Mouse (Mus musculus) telencephalon, adult 2 months (tissue): ENCODE data around the gene Inf2.

ENCODE experiments used
- DNase-seq: peaks from one replicate; pipeline ENCODE4 v3.0.0-alpha.2; 2011; ENCODE audit warnings: low read depth, low spot score

Inf2 gene

GRCm38 (mm10) chr12:112588426-112589256, at the start of gene Inf2:
Gene Inf2 (plus strand): TSS chr12:112588784.
- DNase-seq = no peak

DNA sequence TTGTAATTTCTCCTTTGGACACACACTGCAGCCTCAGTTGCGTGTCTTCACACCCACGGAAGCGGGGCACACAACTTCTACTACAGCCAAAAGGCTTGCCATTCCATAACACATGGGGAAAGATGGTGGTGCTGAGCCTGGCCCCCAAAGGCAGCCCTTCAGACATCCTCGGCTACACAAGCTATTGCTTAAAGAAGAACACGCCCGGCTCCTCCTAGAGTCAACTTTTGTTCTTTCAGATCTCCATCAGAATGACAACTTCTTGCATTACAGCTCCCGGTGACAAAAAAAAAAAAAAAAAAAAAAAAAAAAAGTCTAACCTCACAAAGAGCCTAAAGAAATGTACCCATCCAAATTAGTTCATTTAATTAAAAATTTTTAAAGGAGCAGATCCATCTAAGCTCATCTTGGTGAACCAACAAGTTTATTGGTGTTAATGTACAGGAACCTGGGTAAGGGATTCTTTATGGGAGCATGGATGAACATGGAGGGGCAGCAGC, 49.1 kb upstream of the Inf2 start:
- DNase-seq = no peak

DNA sequence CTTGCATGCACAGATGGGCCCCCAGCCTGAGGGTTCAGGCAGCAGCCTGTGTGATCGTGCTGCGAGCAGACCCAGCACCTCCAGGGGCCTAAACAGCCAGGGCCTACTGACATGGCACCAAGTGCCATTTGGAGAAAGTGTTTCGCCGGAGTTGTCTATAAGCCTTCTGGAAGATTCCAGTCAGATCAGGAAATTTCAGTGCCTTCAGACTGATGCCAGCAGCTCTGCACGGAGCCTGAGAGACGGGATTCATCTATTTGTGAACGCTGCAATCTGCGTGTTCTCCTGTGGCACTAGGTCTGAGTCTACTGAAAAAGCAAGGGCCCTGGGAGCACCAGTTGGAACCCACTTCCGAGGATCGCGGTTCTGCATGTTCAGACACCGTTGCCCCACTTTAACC, 48.3 kb upstream of the Inf2 start:
- DNase-seq = no peak

GRCm38 (mm10) chr12:112541483-112542091, 47.0 kb upstream of the Inf2 start:
- no peak for DNase-seq

- no peak for DNase-seq
Measured at GRCm38 (mm10) chr12:112542257-112542919, 46.2 kb upstream of the Inf2 start.

DNA sequence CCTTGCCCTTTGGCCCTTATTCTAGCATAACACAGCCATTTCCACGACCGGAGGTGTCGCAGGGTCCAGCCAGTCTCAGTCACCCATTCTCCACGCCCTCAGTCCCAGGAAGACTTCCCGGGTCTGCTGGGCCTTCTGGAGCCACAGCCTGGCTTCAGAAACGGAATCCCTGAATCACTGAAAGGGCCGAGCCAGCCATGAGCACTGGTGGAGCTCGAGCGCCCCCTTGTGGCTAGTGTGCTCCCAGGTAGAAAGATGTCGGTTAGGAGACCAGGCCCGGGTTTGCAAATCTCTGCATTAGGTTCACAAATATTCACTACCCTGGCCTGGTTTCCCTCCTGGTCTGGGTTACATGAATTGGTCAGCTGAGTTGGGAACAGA, 45.7 kb upstream of the Inf2 start:
- DNase-seq = peak; percentile 58

- DNase-seq = no peak
Measured at GRCm38 (mm10) chr12:112543941-112544340, 44.6 kb upstream of the Inf2 start.

- no peak for DNase-seq
Measured at GRCm38 (mm10) chr12:112544946-112545701, 43.5 kb upstream of the Inf2 start.

- DNase-seq = no peak
Measured at GRCm38 (mm10) chr12:112546110-112546509, 42.5 kb upstream of the Inf2 start.

- no peak for DNase-seq
Measured at GRCm38 (mm10) chr12:112549287-112549686, 39.3 kb upstream of the Inf2 start.

DNA sequence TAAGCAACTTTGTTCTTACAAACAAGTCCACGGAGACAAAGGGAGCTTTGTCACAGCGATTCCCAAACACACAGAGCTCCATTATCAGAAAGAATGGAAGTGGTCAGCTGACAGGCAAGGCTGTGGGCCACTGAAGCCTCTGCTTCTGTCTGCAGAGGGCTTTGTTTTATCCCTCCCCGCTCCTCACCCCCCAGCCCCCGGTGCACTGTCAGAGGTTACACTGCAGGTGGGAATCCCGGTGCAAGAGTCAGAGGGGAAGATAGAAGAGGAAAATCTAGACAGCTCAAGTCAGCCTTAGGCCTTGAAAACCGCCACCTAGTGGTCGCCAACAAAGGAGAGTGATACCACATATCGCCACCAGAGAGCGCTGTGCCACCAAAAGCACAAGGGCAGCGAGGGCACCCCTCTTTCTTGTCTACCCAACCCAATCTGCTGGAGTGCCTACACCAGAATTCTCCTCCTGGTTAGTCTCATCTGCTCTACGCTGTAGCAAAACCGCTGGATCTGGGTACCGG, 36.7 kb upstream of the Inf2 start:
- peak; percentile 91 for DNase-seq

- DNase-seq = no peak
Measured at GRCm38 (mm10) chr12:112552520-112552919, 36.1 kb upstream of the Inf2 start.

GRCm38 (mm10) chr12:112554900-112555299, 33.7 kb upstream of the Inf2 start:
- DNase-seq = no peak

GRCm38 (mm10) chr12:112556531-112557060, 32.0 kb upstream of the Inf2 start:
- DNase-seq = no peak

GRCm38 (mm10) chr12:112557219-112557618, 31.4 kb upstream of the Inf2 start:
- DNase-seq = no peak

DNA sequence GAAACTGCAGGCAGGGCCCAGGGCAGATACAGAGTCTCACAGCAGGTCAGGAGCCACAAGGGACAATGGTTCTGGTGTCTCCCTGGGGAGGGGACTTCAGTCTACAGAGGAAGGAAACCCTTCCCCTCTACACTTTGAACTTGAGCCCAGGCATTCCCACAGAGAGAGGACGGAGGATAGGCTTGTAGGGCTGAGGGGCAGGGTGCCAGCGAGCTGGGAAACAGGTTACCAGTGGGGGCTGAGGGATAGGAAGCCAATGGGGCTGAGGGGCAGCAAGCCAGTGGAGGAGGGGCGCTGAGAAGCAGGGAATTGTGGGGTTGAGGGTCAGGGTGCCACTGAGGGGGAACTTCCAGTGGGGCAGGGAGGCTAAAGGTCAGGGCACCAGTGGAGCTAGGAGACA, 29.4 kb upstream of the Inf2 start:
- DNase-seq = no peak

DNA sequence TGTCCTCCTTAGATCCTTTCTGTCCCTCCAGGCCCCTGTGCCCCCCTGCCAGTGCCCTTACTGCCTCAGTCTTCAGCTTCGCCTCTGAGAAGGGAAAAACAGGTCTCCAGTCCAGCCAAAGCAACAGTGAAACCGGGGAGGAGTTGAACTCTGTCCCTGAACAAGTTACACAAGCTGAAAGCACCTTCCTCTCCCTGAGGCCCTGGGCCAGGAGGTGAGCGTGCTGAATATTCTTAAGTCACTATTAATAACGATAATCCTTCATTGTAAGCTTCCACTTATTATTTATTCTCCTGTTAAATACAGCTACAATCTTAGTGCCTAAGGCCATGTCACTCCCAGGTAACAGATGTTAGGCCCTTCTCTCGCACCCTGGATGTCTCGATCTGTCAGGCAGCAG, 28.9 kb upstream of the Inf2 start:
- DNase-seq = no peak

DNA sequence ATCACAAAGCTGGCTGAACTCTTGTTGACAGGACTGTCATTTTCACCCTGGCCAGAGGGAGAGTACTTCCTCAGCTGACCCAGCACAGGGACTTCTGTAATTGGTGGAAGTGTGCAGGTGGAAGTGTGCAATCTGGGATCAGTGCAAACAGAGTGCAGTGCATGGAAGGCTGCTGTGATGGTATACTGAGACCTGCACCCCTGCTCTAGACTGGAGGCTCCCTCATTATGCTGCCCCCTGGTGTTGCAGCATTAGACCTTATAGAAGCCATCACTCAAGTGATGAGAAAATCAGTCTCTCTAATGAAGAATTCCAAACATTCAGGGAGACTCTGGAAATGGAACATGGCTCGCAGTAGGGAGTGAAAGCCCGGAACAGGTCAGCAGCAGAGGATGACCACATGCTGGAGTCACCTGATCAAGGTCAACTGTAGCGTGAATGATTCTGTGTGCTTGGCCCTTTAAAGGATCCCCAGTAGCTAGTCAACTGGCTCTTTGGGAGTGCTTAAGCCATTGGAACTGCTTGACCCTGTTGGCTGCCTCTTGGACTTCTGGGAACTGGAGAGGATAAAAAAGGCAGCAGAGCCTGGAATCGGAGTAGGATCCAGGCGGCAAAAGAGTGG, 28.3 kb upstream of the Inf2 start:
- DNase-seq = no peak

DNA sequence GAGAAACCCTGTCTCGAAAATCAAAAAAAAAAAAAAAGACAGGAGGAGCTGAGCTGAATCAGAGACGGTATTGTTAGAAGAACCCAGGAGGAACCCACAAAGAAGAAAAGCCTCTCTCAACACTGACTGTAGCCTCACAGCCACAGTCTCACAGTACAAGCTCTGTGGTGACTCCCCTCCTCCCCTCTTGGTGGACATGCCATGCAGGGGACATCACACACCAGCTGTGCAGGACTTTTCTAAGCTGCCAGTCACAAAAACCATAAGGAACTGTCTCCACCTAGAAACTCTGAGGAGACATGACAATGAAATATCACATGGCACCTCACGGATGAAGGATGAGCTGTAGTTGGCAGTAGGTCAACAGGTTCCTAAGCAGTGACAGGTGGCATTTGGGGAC, 27.4 kb upstream of the Inf2 start:
- no peak for DNase-seq

- no peak for DNase-seq
Measured at GRCm38 (mm10) chr12:112562462-112562861, 26.1 kb upstream of the Inf2 start.

DNA sequence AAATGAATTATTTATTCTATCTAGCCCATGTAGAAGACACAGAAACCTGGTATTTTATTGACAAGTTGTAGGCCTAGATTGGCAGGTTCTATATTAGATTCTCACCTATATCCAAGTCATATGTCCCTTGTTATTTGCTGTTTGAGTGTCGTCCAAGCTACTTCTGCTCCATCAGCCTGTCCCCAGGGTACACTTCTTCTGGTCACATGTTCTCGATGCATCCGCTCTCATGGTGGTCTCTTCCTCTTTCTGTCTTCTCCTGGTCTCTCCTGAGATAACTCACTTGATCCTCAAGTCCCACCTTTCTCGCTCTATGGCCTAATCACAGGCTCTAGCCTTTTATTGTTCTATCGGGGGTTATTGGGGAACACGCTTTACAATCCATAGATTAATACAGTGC, 25.6 kb upstream of the Inf2 start:
- no peak for DNase-seq
